Mouse (Mus musculus) CD4-positive, CD25-positive, alpha-beta regulatory T cell, adult 9 weeks (primary cell): ENCODE measurements around the gene Gria1. TPM values are rescaled to one million over a fixed set of nuclear protein-coding genes. Genes with fewer than 3 reads are reported as not detected.

Source experiments
- polyA plus RNA-seq: library from polyadenylated mRNA; unstranded; fragments of 100-300 nt; shearing (Covaris generic); gene quantifications from one replicate; pipeline ENCODE4 v1.2.1, GENCODE M21; 2017

The Gria1 gene
- not detected for polyA plus RNA-seq

GRCm38 (mm10) chr11:57011024-57011690 is at the start of gene Gria1:
Gene Gria1 (plus strand): TSS chr11:57011387.

